Comparison of ENCODE assay signal across 19 mouse cellular contexts in the genomic region with DNA sequence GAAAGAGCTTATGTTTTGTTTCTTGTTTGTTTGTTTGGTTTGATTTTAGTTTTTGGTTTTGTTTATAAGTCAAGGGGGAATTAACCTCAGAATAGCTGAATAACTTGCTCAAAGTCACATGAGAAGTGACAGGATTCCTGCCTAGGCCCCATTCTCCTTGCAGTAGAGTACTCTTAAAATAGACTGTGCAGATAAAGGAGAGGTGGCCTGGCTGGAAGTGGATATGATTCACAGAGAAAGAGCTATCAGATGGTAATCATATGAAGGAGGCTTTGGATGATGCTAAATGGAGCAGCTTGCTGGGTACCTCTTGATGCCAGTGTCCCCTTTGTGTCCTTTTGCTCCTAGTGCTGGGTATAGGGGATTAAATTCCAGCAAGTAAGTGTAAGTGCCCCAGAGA. TPM values are rescaled to one million over a fixed set of nuclear protein-coding genes. Genes with fewer than 3 reads are reported as not detected.
"Had no signal": no experiment of that assay in that cellular context is flagged by ENCODE, and none has a peak within 500 bp of the region (broad histone marks: within the 10 kb centered on the region; RNA-seq: fewer than 3 reads in every experiment).

No protein-coding gene starts in this region.

- H3K9ac ChIP-seq: liver, embryonic 14.5 days; liver, postnatal 0 days; lung, embryonic 14.5 days; midbrain, embryonic 12.5 days; midbrain, embryonic 15.5 days; neural tube, embryonic 13.5 days; stomach, embryonic 15.5 days had no signal

- ATAC-seq: liver, postnatal 0 days; lung, postnatal 0 days; midbrain, embryonic 15.5 days had no signal

- H3K36me3 ChIP-seq: midbrain, embryonic 15.5 days; neural tube, embryonic 13.5 days; stomach, embryonic 15.5 days had no signal

- DNase-seq: kidney, postnatal 14 days; kidney, postnatal 4 days; layer of hippocampus, postnatal 36 days; liver, postnatal 0 days; lung, embryonic 14.5 days; retina, postnatal 1 day; right cerebral cortex, postnatal 25 days; spleen, adult 18-20 months; thymus, postnatal 25 days had no signal

- H3K4me3 ChIP-seq: left cerebral cortex, adult 2 months; midbrain, embryonic 12.5 days; midbrain, embryonic 15.5 days; neural tube, embryonic 13.5 days; stomach, embryonic 15.5 days had no signal

- H3K9me3 ChIP-seq: midbrain, embryonic 12.5 days; midbrain, embryonic 15.5 days; neural tube, embryonic 13.5 days; stomach, embryonic 15.5 days had no signal

- H3K4me2 ChIP-seq: lung, embryonic 14.5 days; midbrain, embryonic 12.5 days; midbrain, embryonic 15.5 days; neural tube, embryonic 13.5 days; stomach, embryonic 15.5 days had no signal

- H3K27ac ChIP-seq: left cerebral cortex, adult 2 months; liver, embryonic 14.5 days; macrophage; midbrain, embryonic 12.5 days; midbrain, embryonic 15.5 days; neural tube, embryonic 13.5 days; stomach, embryonic 15.5 days had no signal

- H3K4me1 ChIP-seq: stomach, embryonic 15.5 days had no signal

- H3K27me3 ChIP-seq: midbrain, embryonic 15.5 days; neural tube, embryonic 13.5 days; stomach, embryonic 15.5 days had no signal

RNA-seq across cellular contexts. Expression of a gene that starts 26.1 kb away (rescaled TPM):
- total RNA-seq: megakaryocyte, adult 5-6 weeks; neutrophil, adult 5-6 weeks had no signal
